Mouse (Mus musculus) cerebellum, adult 2 months (tissue): ENCODE results near the gene Zfp105. TPM values are rescaled to one million over a fixed set of nuclear protein-coding genes. Genes with fewer than 3 reads are reported as not detected.

Source experiments
- DNase-seq, 2 experiments: peaks; one replicate each; pipeline ENCODE4 v3.0.0; 2021
- H3K27ac ChIP-seq: fragments of 200-500 bp; 2 replicates; pipeline ENCODE4 v1.5.1; 2012; ENCODE audit warnings: low read length, control low read depth, inconsistent platforms; ENCODE audit not compliant: insufficient read depth
- H3K27me3 ChIP-seq: fragments of 200-500 bp; 2 replicates; pipeline ENCODE4 v1.6.1; 2012; ENCODE audit warnings: inconsistent platforms, mild to moderate bottlenecking, low read length, moderate library complexity; ENCODE audit not compliant: control insufficient read depth, insufficient read depth
- H3K4me1 ChIP-seq: fragments of 200-500 bp; 2 replicates; pipeline ENCODE4 v1.6.1; 2011; ENCODE audit warnings: low read length; ENCODE audit not compliant: control insufficient read depth, insufficient read depth
- H3K4me3 ChIP-seq: fragments of 200-500 bp; replicated peaks from 2 replicates; pipeline ENCODE3; 2011; ENCODE audit warnings: mild to moderate bottlenecking, low read depth, low read length, control low read depth; ENCODE audit not compliant: insufficient read depth
- CTCF ChIP-seq: fragments of 200-500 bp; IDR thresholded peaks from 2 replicates; pipeline ENCODE4 v1.5.1; 2011; ENCODE audit warnings: low read depth, mild to moderate bottlenecking, control low read depth, low read length, moderate library complexity, borderline replicate concordance; ENCODE audit not compliant: insufficient read depth
- POLR2A ChIP-seq: fragments of 200-500 bp; IDR thresholded peaks from 2 replicates; pipeline ENCODE4 v1.6.1; 2011; ENCODE audit warnings: low read length, control low read depth, borderline replicate concordance; ENCODE audit not compliant: insufficient read depth
- WGBS: fragments of 180-500 bp; shearing (Covaris S2); methylation state at CpG from one replicate; pipeline ENCODE4 v1.1.7; 2018; 5-methylcytosine and 5-hydroxymethylcytosine counted together
- polyA plus RNA-seq: library from polyadenylated mRNA; depleted of rRNA; stranded (reverse); fragments of >200 nt; gene quantifications from 2 replicates; pipeline ENCODE4 v1.2.3, GENCODE M21; 2012; rRNA removed

The Zfp105 gene
- polyA plus RNA-seq, 1 experiment: 7.9 TPM

DNA sequence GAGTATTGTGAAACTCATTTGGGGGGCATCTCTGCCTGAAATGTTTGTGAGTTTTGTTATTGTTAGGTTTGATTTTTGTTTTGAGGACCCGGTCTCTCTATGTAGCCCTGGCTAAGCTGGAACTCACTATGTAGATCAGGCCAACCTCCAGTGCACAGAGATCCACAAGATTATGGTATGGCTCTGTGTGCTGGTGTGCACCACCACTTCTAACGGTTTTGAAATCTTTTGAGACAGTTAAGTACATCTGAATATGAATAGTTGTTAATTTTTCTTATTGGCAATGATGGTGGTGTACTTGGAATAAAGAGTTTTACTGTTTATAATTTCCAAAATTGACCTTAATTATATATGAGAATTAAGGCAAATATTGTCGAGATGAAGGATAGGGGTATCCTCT, 436 bp upstream of the Zfp105 start:
- peak overlapping the region; percentile 87 for H3K4me3 ChIP-seq
- no peak for DNase-seq
- H3K4me1 ChIP-seq: no peaks in the 10 kb centered on the region; the same call in 1 of the 2 replicates
- TF ChIP-seq CTCF (no peak), POLR2A (no peak)
- 33% methylated on average over 3 of the region's 3 CpGs for WGBS
- H3K27ac ChIP-seq: no peak overlapping the region
- no peaks in the 10 kb centered on the region for H3K27me3 ChIP-seq

- Histone ChIP-seq H3K27ac (no peak overlapping the region), H3K4me1 (no peaks in the 10 kb centered on the region), H3K4me3 (no peak overlapping the region), H3K27me3 (no peaks in the 10 kb centered on the region)
- no peak for TF ChIP-seq POLR2A
- TF ChIP-seq CTCF: no peak
- DNase-seq: no peak
- WGBS: 98% methylated on average over 3 of the region's 3 CpGs
Measured at GRCm38 (mm10) chr9:122928915-122929314, 6.0 kb downstream of the Zfp105 start.

DNA sequence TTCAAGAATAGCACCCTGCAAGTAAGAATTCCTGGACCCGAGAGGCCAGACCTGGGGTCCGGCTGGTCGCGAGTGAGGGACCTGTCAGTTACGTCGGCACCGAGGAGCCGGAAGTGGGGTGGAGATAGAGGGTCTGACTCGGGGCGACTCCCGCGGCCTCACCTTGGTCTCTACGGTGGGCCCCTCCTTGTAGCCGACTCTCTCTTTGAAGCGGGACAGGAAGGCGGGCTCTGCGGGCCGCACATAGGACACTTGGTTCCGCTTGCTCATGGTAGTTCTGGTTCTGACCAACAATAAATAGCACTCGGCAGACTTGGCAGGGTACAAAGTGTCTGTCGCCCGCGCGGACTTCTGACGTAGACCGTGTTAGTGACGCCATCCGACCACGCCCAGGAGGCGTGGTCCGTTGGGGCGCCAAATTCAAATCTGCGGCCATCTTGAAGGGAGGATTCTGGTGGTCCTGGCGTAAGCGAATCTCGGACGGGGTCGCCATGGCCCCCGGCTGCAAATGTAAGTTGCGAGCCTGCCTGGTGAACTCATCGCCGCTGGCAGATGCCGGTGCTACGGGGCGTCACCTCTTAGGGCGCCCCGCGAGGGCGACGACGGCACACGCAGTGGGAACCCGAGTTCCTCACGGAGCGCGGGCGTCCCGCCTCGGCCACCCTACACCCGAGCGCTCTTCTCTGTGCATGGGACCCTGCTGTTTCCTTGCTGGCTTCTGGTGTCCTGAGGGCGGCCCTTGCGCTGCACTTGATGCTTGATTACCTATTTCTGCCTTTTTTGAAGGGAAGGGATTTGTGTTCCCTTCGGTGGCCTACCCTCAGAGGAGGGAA, 28.0 kb downstream of the Zfp105 start, which contains the start of the genes 1110059G10Rik and Kif15:
Gene 1110059G10Rik (minus strand): TSS at position 358 of the 833 bp plus-strand sequence.
Gene Kif15 (plus strand): TSS at position 404 of the 833 bp plus-strand sequence.
- under 1% methylated on average over 64 of the region's 64 CpGs for WGBS
- H3K27ac ChIP-seq: peak within 1 kb of the TSS; percentile 85
- H3K4me3 ChIP-seq: peak within 1 kb of the TSS; percentile 98
- H3K27me3 ChIP-seq: no peaks in the 10 kb centered on the region
- peak; percentile 64; the same call in 1 of the 2 replicates for TF ChIP-seq POLR2A
- no peak for TF ChIP-seq CTCF
- peak; percentile 89 to 95 for DNase-seq
- H3K4me1 ChIP-seq: no peaks in the 10 kb centered on the region

Other genes starting within 250 kb of the Zfp105 start
- gene Topaz1, start 175.7 kb upstream of the Zfp105 start, polyA plus RNA-seq: 0.02 TPM in 1 of 2 replicates, not detected in the other
- 12.6 and 14.6 TPM in 2 replicates for gene Tcaim, start 117.5 kb upstream of the Zfp105 start, polyA plus RNA-seq
- gene Gm35549, start 79.0 kb upstream of the Zfp105 start, polyA plus RNA-seq: not detected in 2 replicates
- gene Zfp445, start 57.1 kb upstream of the Zfp105 start, polyA plus RNA-seq: 158 and 183 TPM in 2 replicates
- gene Zkscan7, start 37.4 kb upstream of the Zfp105 start, polyA plus RNA-seq: 3.1 and 4.0 TPM in 2 replicates
- 14.2 and 17.1 TPM in 2 replicates for gene 1110059G10Rik, start 27.9 kb downstream of the Zfp105 start, polyA plus RNA-seq
- 0.51 and 0.62 TPM in 2 replicates for gene Kif15, start 28.0 kb downstream of the Zfp105 start, polyA plus RNA-seq
- gene Tmem42, start 98.3 kb downstream of the Zfp105 start, polyA plus RNA-seq: 21.2 and 21.3 TPM in 2 replicates
- 0.44 and 0.69 TPM in 2 replicates for gene Tgm4, start 111.7 kb downstream of the Zfp105 start, polyA plus RNA-seq
- 83.4 and 85.9 TPM in 2 replicates for gene Zdhhc3, start 190.1 kb downstream of the Zfp105 start, polyA plus RNA-seq
- 57.2 and 60.5 TPM in 2 replicates for gene Exosc7, start 190.1 kb downstream of the Zfp105 start, polyA plus RNA-seq
- 15.4 and 15.7 TPM in 2 replicates for gene Clec3b, start 227.9 kb downstream of the Zfp105 start, polyA plus RNA-seq